Comparison of ENCODE assay signal across 13 mouse cellular contexts in the genomic region with DNA sequence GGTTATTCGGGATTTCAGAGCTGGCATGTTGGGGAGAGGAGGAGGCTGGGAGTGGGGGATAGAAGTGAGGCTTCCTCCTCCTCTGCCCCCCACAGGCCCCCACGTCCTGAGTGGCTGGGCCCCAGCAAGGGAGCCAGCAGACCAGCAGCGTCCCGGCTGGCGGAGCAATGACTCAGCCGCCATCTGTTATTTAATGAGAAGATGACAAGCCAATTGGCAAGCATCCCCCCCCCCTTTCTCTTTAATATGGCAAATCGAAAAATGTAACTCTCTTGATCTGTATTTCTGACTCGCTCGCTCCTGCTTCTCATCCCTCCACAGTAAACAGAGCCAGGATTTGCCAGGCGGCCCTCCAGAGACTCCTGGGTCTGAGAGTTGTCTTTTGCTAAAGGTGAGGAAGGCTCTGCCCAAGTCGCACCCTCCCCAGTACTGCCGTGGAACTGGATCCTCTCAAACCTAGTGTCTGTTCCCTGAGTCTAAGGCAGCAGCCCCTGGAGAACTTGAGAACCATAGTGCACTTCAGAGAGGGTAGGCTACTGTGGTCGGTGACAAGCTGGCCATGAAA.
DNase-seq lines count a peak whose midpoint lies in the region; ATAC-seq lines count a peak whose summit lies in the region.
"Had no signal": no experiment of that assay in that cellular context is flagged by ENCODE, and none has a peak within 500 bp of the region (broad histone marks: within the 10 kb centered on the region; RNA-seq: fewer than 3 reads in every experiment).

No protein-coding gene starts in this region.

- H3K4me2 ChIP-seq in forebrain, embryonic 15.5 days (replicated peaks): no peak overlapping the region

- no peak for DNase-seq in forebrain, embryonic 10.5 days (ENCODE audit: extremely low spot score, low spot score)
- DNase-seq in right cerebral cortex, adult 2 months (ENCODE audit: low spot score in 2 of 2): peak; percentile 50 to 53
- no peak for DNase-seq in right cerebral cortex, postnatal 10 days (ENCODE audit: low spot score in 2 of 2)
- peak; percentile 72 to 78 for DNase-seq in cerebellum, postnatal 14 days
- DNase-seq in limb, embryonic 10.5 days (ENCODE audit: low spot score): no peak
- DNase-seq: kidney, postnatal 36 days; liver; spleen, adult 18-20 months; thymus, postnatal 25 days had no signal

- H3K27ac ChIP-seq in forebrain, embryonic 15.5 days (replicated peaks): peak overlapping the region; percentile 62
- no peak overlapping the region for H3K27ac ChIP-seq in forebrain, embryonic 10.5 days
- peak overlapping the region; percentile 33; the same call in 1 of the 2 replicates for H3K27ac ChIP-seq in limb, embryonic 10.5 days
- H3K27ac ChIP-seq: midbrain, embryonic 10.5 days had no signal

- 47% methylated on average over 13 of the region's 13 CpGs for WGBS in forebrain, embryonic 15.5 days
- WGBS in forebrain, embryonic 10.5 days: 86% methylated on average over 13 of the region's 13 CpGs
- WGBS in limb, embryonic 10.5 days: 85% methylated on average over 13 of the region's 13 CpGs

- no peaks in the 10 kb centered on the region for H3K36me3 ChIP-seq in forebrain, embryonic 15.5 days
- H3K36me3 ChIP-seq in forebrain, embryonic 10.5 days (replicated peaks): no peaks in the 10 kb centered on the region
- no peaks in the 10 kb centered on the region for H3K36me3 ChIP-seq in limb, embryonic 10.5 days
- H3K36me3 ChIP-seq: midbrain, embryonic 10.5 days had no signal

- H3K9me3 ChIP-seq in forebrain, embryonic 15.5 days: peaks cover 3% of the 10 kb centered on the region; the same call in 1 of the 2 replicates
- H3K9me3 ChIP-seq in forebrain, embryonic 10.5 days: no peaks in the 10 kb centered on the region
- H3K9me3 ChIP-seq in limb, embryonic 10.5 days (replicated peaks): no peaks in the 10 kb centered on the region
- H3K9me3 ChIP-seq: midbrain, embryonic 10.5 days had no signal

- peaks cover 13% of the 10 kb centered on the region; the same call in 1 of the 2 replicates for H3K4me1 ChIP-seq in forebrain, embryonic 15.5 days
- H3K4me1 ChIP-seq in forebrain, embryonic 10.5 days: peaks cover 41% of the 10 kb centered on the region
- peaks cover 60% of the 10 kb centered on the region for H3K4me1 ChIP-seq in limb, embryonic 10.5 days

- H3K27me3 ChIP-seq in forebrain, embryonic 15.5 days: no peaks in the 10 kb centered on the region
- H3K27me3 ChIP-seq in forebrain, embryonic 10.5 days (ENCODE audit: poor library complexity, severe bottlenecking): no peaks in the 10 kb centered on the region
- H3K27me3 ChIP-seq in limb, embryonic 10.5 days (ENCODE audit: low read depth, poor library complexity, severe bottlenecking): no peaks in the 10 kb centered on the region

- no peak overlapping the region for H3K4me3 ChIP-seq in forebrain, embryonic 15.5 days
- no peak overlapping the region for H3K4me3 ChIP-seq in forebrain, embryonic 10.5 days
- no peak overlapping the region for H3K4me3 ChIP-seq in limb, embryonic 10.5 days
- H3K4me3 ChIP-seq: midbrain, embryonic 10.5 days had no signal

- no peak overlapping the region for H3K9ac ChIP-seq in forebrain, embryonic 15.5 days (replicated peaks)

- ATAC-seq in forebrain, embryonic 15.5 days (replicated peaks): no peak; the same call in 1 of the 2 replicates
- ATAC-seq in inflammation-experienced regulatory T-cells, adult 6 months: no peak
- ATAC-seq in erythroid progenitor cell, adult 5-6 weeks (replicated peaks; ENCODE audit: low FRiP score, poor library complexity, severe bottlenecking): no peak

Comparison
In these comparisons a context has a peak if more than half of its experiments do, and no peak if none do; other contexts are left out.
1. DNase-seq: peak in right cerebral cortex, adult 2 months (2 of 2) and cerebellum, postnatal 14 days (2 of 2); none in forebrain, embryonic 10.5 days (single experiment), right cerebral cortex, postnatal 10 days (0 of 2) and limb, embryonic 10.5 days (single experiment).